ENCODE assay signal across 19 mouse cellular contexts in the genomic region with DNA sequence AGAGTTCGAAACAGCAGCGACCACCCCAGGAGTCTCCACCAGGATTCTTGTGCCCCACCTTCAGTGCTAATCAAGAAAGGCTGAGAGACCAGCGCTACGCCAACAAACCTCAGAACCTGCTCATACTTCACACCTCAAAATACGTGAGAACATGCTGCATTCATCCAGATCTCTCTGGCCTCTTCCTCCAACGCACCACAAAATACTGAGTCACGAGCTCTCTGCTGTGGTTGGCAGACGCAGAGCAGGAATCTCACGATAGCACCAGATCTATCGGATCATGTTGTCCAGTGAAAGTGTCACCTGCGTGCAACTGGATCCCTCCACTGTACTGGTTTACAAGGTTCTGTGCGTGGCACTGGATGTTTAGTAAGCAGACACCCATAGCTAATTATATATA. TPM values are rescaled to one million over a fixed set of nuclear protein-coding genes. Genes with fewer than 3 reads are reported as not detected.
DNase-seq lines count a peak whose midpoint lies in the region.
"Had no signal": no experiment of that assay in that cellular context is flagged by ENCODE, and none has a peak within 500 bp of the region (broad histone marks: within the 10 kb centered on the region; RNA-seq: fewer than 3 reads in every experiment).

No protein-coding gene starts in this region.

- peak; percentile 73 for DNase-seq in heart, adult 11 months
- no peak for DNase-seq in heart, adult 18-20 months
- DNase-seq in brain, adult 2 months (ENCODE audit: low read depth, low spot score): peak; percentile 50
- DNase-seq in liver: no peak
- DNase-seq: adrenal gland, adult 2 months; adrenal gland, adult 8-10 months; adrenal gland, postnatal 10 days; adrenal gland, postnatal 14 days; adrenal gland, postnatal 25 days; adrenal gland, postnatal 36 days; B cell, adult 2 months; cerebellum, adult 11 months; cerebellum, adult 11-12 months; cerebellum, adult 18-20 months; cerebellum, adult 2 months had no signal

RNA-seq across cellular contexts. Expression of gene Tmc2, which starts 6.6 kb away (rescaled TPM):
- not detected for total RNA-seq in heart, adult 18-20 months (2021)
- total RNA-seq: adrenal gland, adult 18-20 months; adrenal gland, adult 2 months; adrenal gland, adult 8-10 months; adrenal gland, postnatal 10 days; adrenal gland, postnatal 14 days; adrenal gland, postnatal 25 days; adrenal gland, postnatal 36 days; adrenal gland, postnatal 4 days; CH12.LX; MEL had no signal

RNA-seq across cellular contexts. Expression of gene Snrpb, which starts 9.2 kb away (rescaled TPM):
- 100 to 1,000 TPM; 130 to 136 TPM for total RNA-seq in heart, adult 18-20 months (2021)

Comparison
In these comparisons a context has a peak if more than half of its experiments do, and no peak if none do; other contexts are left out.
1. DNase-seq: peak in heart, adult 11 months (single experiment) and brain, adult 2 months (single experiment); none in heart, adult 18-20 months (0 of 2) and liver (single experiment).